Mouse (Mus musculus) liver, embryonic 14.5 days (tissue): ENCODE measurements around the gene Fkbp8. TPM values are rescaled to one million over a fixed set of nuclear protein-coding genes. Genes with fewer than 3 reads are reported as not detected.
A peak's percentile ranks its signal among the peaks of the same experiment; 100 is the strongest.

Experiments
- ATAC-seq: fragments of 200-750 bp; cut with Nextera tagmentation; 2 replicates; pipeline ENCODE4 v1.8.0; 2017; ENCODE audit warnings: moderate number of reproducible peaks, mild to moderate bottlenecking, moderate library complexity; ENCODE audit not compliant: insufficient read depth
- DNase-seq, 3 experiments: peaks; one replicate each; pipeline ENCODE4 v3.0.0-alpha.2; 2012 to 2013; ENCODE audit warnings: low read depth in 3 of 3, low spot score in 3 of 3
- H3K27ac ChIP-seq: fragments of 300-500 bp; sonication (generic); 2 replicates; pipeline ENCODE4 v1.5.1; 2014; ENCODE audit warnings: moderate library complexity, mild to moderate bottlenecking, control low read depth, inconsistent platforms
- H3K27me3 ChIP-seq: fragments of 300-500 bp; sonication (generic); 2 replicates; pipeline ENCODE4 v1.6.1; 2014; ENCODE audit warnings: mild to moderate bottlenecking, low read length, moderate library complexity; ENCODE audit not compliant: control insufficient read depth, insufficient read depth
- H3K36me3 ChIP-seq: fragments of 300-500 bp; sonication (generic); replicated peaks from 2 replicates; pipeline ENCODE4 v1.6.1; 2014; ENCODE audit warnings: low read depth; ENCODE audit not compliant: control insufficient read depth, insufficient read depth
- H3K4me1 ChIP-seq, 2 experiments: fragments of 200-500 bp in 1 of 2; fragments of 300-500 bp in 1 of 2; sonication (generic) in 1 of 2; replicated peaks; 2 replicates each; pipeline ENCODE4 v1.6.1; 2012 to 2014; ENCODE audit warnings: antibody characterized with exemption in 1 of 2, inconsistent platforms in 1 of 2, low read length in 1 of 2; ENCODE audit not compliant: control insufficient read depth in 2 of 2, insufficient read depth in 2 of 2
- H3K4me2 ChIP-seq: fragments of 300-500 bp; sonication (generic); 2 replicates; pipeline ENCODE4 v1.6.1; 2014; ENCODE audit warnings: low read depth, mild to moderate bottlenecking, control low read depth, moderate library complexity
- H3K4me3 ChIP-seq, 2 experiments: fragments of 200-500 bp in 1 of 2; fragments of 300-500 bp in 1 of 2; sonication (generic) in 1 of 2; 2 replicates each; pipeline ENCODE4 v1.5.1; 2012 to 2014; ENCODE audit warnings: low read depth in 2 of 2, low read length in 2 of 2, mild to moderate bottlenecking in 2 of 2, control low read depth in 1 of 2, inconsistent platforms in 1 of 2, moderate library complexity in 1 of 2; ENCODE audit not compliant: insufficient read depth in 1 of 2
- H3K9ac ChIP-seq: fragments of 300-500 bp; sonication (generic); replicated peaks from 2 replicates; pipeline ENCODE4 v1.6.1; 2014; ENCODE audit warnings: mild to moderate bottlenecking, control low read depth, moderate library complexity
- H3K9me3 ChIP-seq: fragments of 300-500 bp; sonication (generic); 2 replicates; pipeline ENCODE4 v1.6.1; 2016; ENCODE audit warnings: low read length, mixed read lengths; ENCODE audit not compliant: control insufficient read depth
- CTCF ChIP-seq: IDR thresholded peaks from 2 replicates; pipeline ENCODE4 v1.5.1; 2016; ENCODE audit warnings: antibody characterized with exemption, low read depth, control low read depth
- EP300 ChIP-seq: IDR thresholded peaks from 2 replicates; pipeline ENCODE4 v1.6.1; 2016; ENCODE audit warnings: antibody characterized with exemption, low read depth
- WGBS: fragments of 180-500 bp; shearing (Covaris S2); extraction: QIAGEN DNeasy Blood & Tissue Kit; methylation state at CpG from one replicate; pipeline ENCODE4 v1.1.7; 2014; ENCODE audit not compliant: insufficient replicate concordance; 5-methylcytosine and 5-hydroxymethylcytosine counted together
- polyA plus RNA-seq, 2 experiments: library from polyadenylated mRNA; depleted of rRNA in 1 of 2; stranded (reverse) in 1 of 2; unstranded in 1 of 2; fragments of >200 nt; fragmentation: Nextera tagmentation in 1 of 2; extraction: Ambion mirVana in 1 of 2; gene quantifications; 2 replicates each; pipeline versions ENCODE4 v1.2.1 to v1.2.3; 2012 to 2014

The Fkbp8 gene
- polyA plus RNA-seq, 2 experiments, result 114 to 149 TPM

- H3K27ac ChIP-seq, result no peak overlapping the region
- TF ChIP-seq EP300 (no peak), CTCF (no peak)
- no peak overlapping the region for H3K9ac ChIP-seq
- H3K4me1 ChIP-seq, result 0 out of 4 replicates have a peak, but pooled peaks cover 0 to 2% of the 10 kb centered on the region in 2 experiments
- H3K4me2 ChIP-seq, result peak overlapping the region; percentile 43
- DNase-seq (no peak), ATAC-seq (0 out of 2 replicates have a peak, but pooled peaks have one; percentile 26)
- no peaks in the 10 kb centered on the region for H3K36me3 ChIP-seq
- H3K27me3 ChIP-seq, result peaks cover 94% of the 10 kb centered on the region
- peak overlapping the region in 1 of 2 experiments; percentile 31; a peak in 2 of 4 replicates for H3K4me3 ChIP-seq
- 1% methylated on average over 55 of the region's 55 CpGs for WGBS
- no peaks in the 10 kb centered on the region for H3K9me3 ChIP-seq
Measured at GRCm38 (mm10) chr8:70487993-70488796, 39.3 kb upstream of the Fkbp8 start.

GRCm38 (mm10) chr8:70488931-70489470, 38.5 kb upstream of the Fkbp8 start:
- 3% methylated on average over 14 of the region's 14 CpGs for WGBS
- Histone ChIP-seq H3K36me3 (no peaks in the 10 kb centered on the region), H3K27me3 (peaks cover 97% of the 10 kb centered on the region), H3K4me1 (0 out of 4 replicates have a peak, but pooled peaks cover 0 to 2% of the 10 kb centered on the region in 2 experiments), H3K27ac (no peak overlapping the region), H3K4me3 (peak overlapping the region in 1 of 2 experiments; percentile 33; a peak in 2 of 4 replicates), H3K9ac (no peak overlapping the region), H3K4me2 (peak overlapping the region; percentile 44), H3K9me3 (no peaks in the 10 kb centered on the region)
- TF ChIP-seq CTCF, result no peak
- ATAC-seq, result no peak
- DNase-seq, result no peak

GRCm38 (mm10) chr8:70489576-70489975, 37.9 kb upstream of the Fkbp8 start:
- H3K9ac ChIP-seq, result no peak overlapping the region
- H3K27me3 ChIP-seq, result peaks cover 99% of the 10 kb centered on the region
- no peaks in the 10 kb centered on the region for H3K9me3 ChIP-seq
- DNase-seq (no peak), ATAC-seq (no peak)
- TF ChIP-seq CTCF (no peak), EP300 (no peak)
- no peak overlapping the region for H3K27ac ChIP-seq
- H3K4me1 ChIP-seq, result 0 out of 4 replicates have a peak, but pooled peaks cover 0 to 2% of the 10 kb centered on the region in 2 experiments
- H3K4me2 ChIP-seq, result peak overlapping the region; percentile 44
- H3K4me3 ChIP-seq, result peak overlapping the region in 1 of 2 experiments; percentile 33; a peak in 2 of 4 replicates
- 1% methylated on average over 36 of the region's 41 CpGs for WGBS
- no peaks in the 10 kb centered on the region for H3K36me3 ChIP-seq

- no peak overlapping the region for H3K9ac ChIP-seq
- DNase-seq (no peak), ATAC-seq (no peak)
- no peak overlapping the region for H3K4me2 ChIP-seq
- 0 out of 4 replicates have a peak, but pooled peaks cover 0 to 2% of the 10 kb centered on the region in 2 experiments for H3K4me1 ChIP-seq
- no peak overlapping the region for H3K27ac ChIP-seq
- 17% methylated on average over 10 of the region's 10 CpGs for WGBS
- H3K36me3 ChIP-seq, result no peaks in the 10 kb centered on the region
- no peaks in the 10 kb centered on the region for H3K9me3 ChIP-seq
- H3K4me3 ChIP-seq, result no peak overlapping the region
- TF ChIP-seq CTCF (no peak), EP300 (no peak)
- H3K27me3 ChIP-seq, result peaks cover 99% of the 10 kb centered on the region
Measured at GRCm38 (mm10) chr8:70490061-70490879, 37.3 kb upstream of the Fkbp8 start.
